Mouse (Mus musculus): ENCODE data around the gene Uhrf1.

GRCm38 (mm10) chr17:56293291-56293690 lies 9.8 kb upstream of the Uhrf1 start:
- TF ChIP-seq PAX5 (IDR thresholded peaks at IDR 0.05; ENCODE audit: low read length): no peak
- no peak for TF ChIP-seq POLR2A (IDR thresholded peaks at IDR 0.05; ENCODE audit: low read depth, low read length)
- no peak for TF ChIP-seq MAZ (IDR thresholded peaks at IDR 0.05; ENCODE audit: low read depth, low read length)
- no peak for TF ChIP-seq EP300 (IDR thresholded peaks at IDR 0.05; ENCODE audit: low read length)
- TF ChIP-seq USF1 (IDR thresholded peaks at IDR 0.05; ENCODE audit: low read depth, low read length): no peak
- TF ChIP-seq HCFC1 (IDR thresholded peaks at IDR 0.05; ENCODE audit: low read depth, low read length): no peak
- TF ChIP-seq JUN (IDR thresholded peaks at IDR 0.05; ENCODE audit: insufficient read depth, low read depth, low read length): no peak
